Mouse (Mus musculus): ENCODE measurements around the gene Cdh20. TPM values are rescaled to one million over a fixed set of nuclear protein-coding genes. Genes with fewer than 3 reads are reported as not detected.

Cdh20 gene
- polyA plus RNA-seq (2012; ENCODE audit: insufficient read depth, insufficient read length, missing spikeins), result not detected in 2 replicates

DNA sequence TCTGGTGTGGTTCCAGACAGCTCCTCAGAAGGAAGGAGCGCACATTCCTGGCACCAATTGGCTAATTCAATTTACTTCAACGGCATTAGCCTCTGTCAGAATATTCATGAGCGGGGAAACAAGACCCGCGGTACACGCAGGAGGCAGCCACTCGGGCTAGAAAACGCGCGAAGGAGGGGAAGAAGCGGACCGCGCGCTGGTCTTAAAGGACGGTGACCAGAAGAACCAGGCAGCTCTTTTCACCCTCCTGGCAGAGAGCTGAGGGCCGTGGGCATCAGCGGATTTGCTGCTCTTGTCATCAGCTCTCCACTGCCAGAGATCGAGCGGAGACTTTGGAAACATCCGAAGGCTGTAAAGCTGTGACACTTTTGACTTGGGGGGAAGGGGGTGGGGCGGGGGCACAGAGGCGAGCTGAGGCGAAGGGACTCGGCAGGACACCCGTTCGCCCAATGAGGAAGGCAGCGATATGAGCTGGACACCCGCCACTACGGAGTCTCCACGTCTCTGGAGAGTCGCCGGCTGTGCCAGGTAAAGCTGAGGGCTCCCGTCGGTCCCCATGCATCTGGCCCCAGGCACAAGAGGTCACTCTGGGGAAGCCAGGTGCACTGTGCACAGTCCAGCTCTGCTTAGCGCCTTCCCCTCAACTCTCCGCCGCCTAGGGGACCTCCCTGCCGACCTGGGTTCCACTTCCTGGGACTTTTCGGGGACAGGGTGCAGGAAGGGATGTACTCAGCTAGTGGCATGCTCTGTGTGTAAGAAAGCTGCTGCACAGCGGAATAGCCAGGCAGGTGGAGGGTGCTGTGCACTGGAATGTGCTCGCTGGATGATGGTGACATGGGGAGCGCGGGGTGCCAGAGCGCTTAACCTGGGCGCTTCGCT is at the start of gene Cdh20:
Cdh20 (plus strand) TSS at position 159 of the 879 bp plus-strand sequence.
- TF ChIP-seq POLR2A (IDR thresholded peaks at IDR 0.05; ENCODE audit: borderline replicate concordance, low read depth, low read length) (no peak), CTCF (IDR thresholded peaks at IDR 0.05; ENCODE audit: low read depth, low read length) (no peak)
- no peak within 1 kb of the TSS for H3K27ac ChIP-seq (ENCODE audit: insufficient read depth, low read depth, low read length)
- H3K4me3 ChIP-seq (ENCODE audit: insufficient read depth, low read length), result no peak within 1 kb of the TSS
- H3K4me1 ChIP-seq (ENCODE audit: control insufficient read depth, insufficient read depth, low read length), result no peaks in the 10 kb centered on the region

GRCm38 (mm10) chr1:104746816-104747215 is 21.5 kb upstream of the Cdh20 start:
- Histone ChIP-seq H3K27ac (ENCODE audit: insufficient read depth, low read depth, low read length) (no peak overlapping the region), H3K4me1 (ENCODE audit: control insufficient read depth, insufficient read depth, low read length) (no peaks in the 10 kb centered on the region), H3K4me3 (ENCODE audit: insufficient read depth, low read length) (no peak overlapping the region)
- no peak for TF ChIP-seq POLR2A (IDR thresholded peaks at IDR 0.05; ENCODE audit: borderline replicate concordance, low read depth, low read length)
- TF ChIP-seq CTCF (IDR thresholded peaks at IDR 0.05; ENCODE audit: low read depth, low read length), result no peak

- no peak overlapping the region for H3K4me3 ChIP-seq (ENCODE audit: insufficient read depth, low read length)
- no peak overlapping the region for H3K27ac ChIP-seq (ENCODE audit: insufficient read depth, low read depth, low read length)
- TF ChIP-seq CTCF (IDR thresholded peaks at IDR 0.05; ENCODE audit: low read depth, low read length) (no peak), POLR2A (IDR thresholded peaks at IDR 0.05; ENCODE audit: borderline replicate concordance, low read depth, low read length) (no peak)
- H3K4me1 ChIP-seq (ENCODE audit: control insufficient read depth, insufficient read depth, low read length), result no peaks in the 10 kb centered on the region
Observed at GRCm38 (mm10) chr1:104747438-104747837, 20.9 kb upstream of the Cdh20 start.

DNA sequence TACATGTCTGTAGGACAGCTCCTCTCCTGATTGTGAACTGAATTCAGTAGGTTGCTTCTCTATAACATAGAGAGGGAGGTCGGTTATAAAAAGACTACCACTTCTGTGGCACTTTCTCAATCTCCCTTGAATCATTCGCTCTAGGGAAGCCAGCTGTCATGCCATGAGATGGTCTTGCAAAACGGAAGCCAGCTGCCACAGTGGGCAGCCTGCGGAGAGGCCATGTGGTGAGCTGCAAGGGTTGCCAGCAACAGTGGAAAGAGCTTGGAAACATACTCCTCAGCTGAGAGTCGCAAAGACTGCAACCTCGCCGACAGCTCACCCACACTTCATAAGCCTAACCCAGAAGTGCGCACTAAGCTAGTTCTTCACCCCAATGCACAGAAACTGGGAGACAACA is 13.8 kb upstream of the Cdh20 start:
- no peak overlapping the region for H3K4me3 ChIP-seq (ENCODE audit: insufficient read depth, low read length)
- H3K27ac ChIP-seq (ENCODE audit: insufficient read depth, low read depth, low read length), result no peak overlapping the region
- H3K4me1 ChIP-seq (ENCODE audit: control insufficient read depth, insufficient read depth, low read length), result no peaks in the 10 kb centered on the region
- TF ChIP-seq POLR2A (IDR thresholded peaks at IDR 0.05; ENCODE audit: borderline replicate concordance, low read depth, low read length) (no peak), CTCF (IDR thresholded peaks at IDR 0.05; ENCODE audit: low read depth, low read length) (no peak)

GRCm38 (mm10) chr1:104755896-104756295 is 12.4 kb upstream of the Cdh20 start:
- no peak overlapping the region for H3K27ac ChIP-seq (ENCODE audit: insufficient read depth, low read depth, low read length)
- H3K4me1 ChIP-seq (ENCODE audit: control insufficient read depth, insufficient read depth, low read length), result no peaks in the 10 kb centered on the region
- H3K4me3 ChIP-seq (ENCODE audit: insufficient read depth, low read length), result no peak overlapping the region
- TF ChIP-seq POLR2A (IDR thresholded peaks at IDR 0.05; ENCODE audit: borderline replicate concordance, low read depth, low read length) (no peak), CTCF (IDR thresholded peaks at IDR 0.05; ENCODE audit: low read depth, low read length) (no peak)

GRCm38 (mm10) chr1:104769250-104769607 is 900 bp downstream of the Cdh20 start:
- H3K4me3 ChIP-seq (ENCODE audit: insufficient read depth, low read length), result no peak overlapping the region
- no peak overlapping the region for H3K27ac ChIP-seq (ENCODE audit: insufficient read depth, low read depth, low read length)
- no peaks in the 10 kb centered on the region for H3K4me1 ChIP-seq (ENCODE audit: control insufficient read depth, insufficient read depth, low read length)
- TF ChIP-seq POLR2A (IDR thresholded peaks at IDR 0.05; ENCODE audit: borderline replicate concordance, low read depth, low read length) (no peak), CTCF (IDR thresholded peaks at IDR 0.05; ENCODE audit: low read depth, low read length) (no peak)

DNA sequence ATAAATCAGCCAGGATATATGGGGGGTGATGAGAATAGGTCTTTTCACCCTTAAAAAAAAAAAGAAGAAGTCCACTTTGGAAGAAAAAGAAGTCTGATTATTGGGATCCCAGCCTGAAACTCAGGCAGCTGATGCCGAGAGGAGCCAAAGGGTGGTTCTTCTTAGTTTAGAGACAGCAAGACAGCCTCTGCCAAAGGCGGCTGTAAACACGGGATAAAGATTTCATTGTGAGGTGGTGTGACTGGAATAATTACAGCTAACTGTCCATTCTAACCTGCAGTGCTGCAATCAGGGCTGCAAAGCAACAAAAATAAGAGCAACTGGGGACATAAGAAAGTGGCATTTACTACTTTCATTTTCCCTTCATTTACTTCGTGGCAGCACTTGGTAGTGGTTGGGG is 3.6 kb downstream of the Cdh20 start:
- TF ChIP-seq CTCF (IDR thresholded peaks at IDR 0.05; ENCODE audit: low read depth, low read length), result no peak
- TF ChIP-seq POLR2A (IDR thresholded peaks at IDR 0.05; ENCODE audit: borderline replicate concordance, low read depth, low read length), result no peak

DNA sequence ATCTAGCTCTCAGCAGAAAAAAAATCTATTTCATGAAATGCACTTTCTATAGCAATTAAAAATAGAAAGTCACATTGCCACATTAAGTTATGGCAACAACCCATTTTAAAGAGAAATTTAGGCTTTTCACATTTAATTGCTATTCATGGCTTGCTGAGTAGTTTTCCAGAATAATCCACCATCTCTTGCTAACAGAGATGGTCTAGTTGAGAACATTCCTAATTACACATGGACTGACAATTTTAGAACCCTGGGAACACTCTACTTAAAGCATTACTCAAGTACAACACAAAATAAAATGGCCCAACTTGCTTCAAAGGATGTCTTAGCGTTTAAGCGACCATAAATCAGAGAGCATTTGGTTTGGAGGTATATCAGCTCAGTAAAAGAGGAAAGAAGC is 4.9 kb downstream of the Cdh20 start:
- TF ChIP-seq CTCF (IDR thresholded peaks at IDR 0.05; ENCODE audit: low read depth, low read length), result no peak
- TF ChIP-seq POLR2A (IDR thresholded peaks at IDR 0.05; ENCODE audit: borderline replicate concordance, low read depth, low read length), result no peak
- Histone ChIP-seq H3K27ac (ENCODE audit: insufficient read depth, low read depth, low read length) (no peak overlapping the region), H3K4me3 (ENCODE audit: insufficient read depth, low read length) (no peak overlapping the region), H3K4me1 (ENCODE audit: control insufficient read depth, insufficient read depth, low read length) (no peaks in the 10 kb centered on the region)

More for the DNA sequence above, 3.6 kb downstream of the Cdh20 start:
- H3K27ac ChIP-seq (ENCODE audit: insufficient read depth, low read depth, low read length), result no peak overlapping the region
- H3K4me3 ChIP-seq (ENCODE audit: insufficient read depth, low read length), result no peak overlapping the region
- no peaks in the 10 kb centered on the region for H3K4me1 ChIP-seq (ENCODE audit: control insufficient read depth, insufficient read depth, low read length)

DNA sequence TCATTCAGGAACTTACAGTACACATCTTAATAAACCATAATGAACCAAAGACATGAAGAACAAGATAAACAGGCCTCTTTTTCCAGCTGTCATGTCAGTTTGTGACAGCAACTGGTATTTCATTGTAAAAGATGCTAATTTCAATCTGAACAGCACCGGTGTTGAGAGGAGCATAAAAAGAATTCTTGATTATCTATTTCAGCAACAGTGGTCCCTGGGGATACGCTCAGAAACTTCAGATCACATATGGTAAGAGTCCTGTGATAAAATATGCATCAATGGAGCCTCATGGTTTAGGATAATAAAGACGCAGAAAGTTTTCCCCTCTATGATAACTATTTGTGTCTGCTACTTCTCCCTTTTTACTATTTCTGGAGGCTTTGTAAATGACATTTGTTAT is 25.2 kb downstream of the Cdh20 start:
- no peak overlapping the region for H3K4me3 ChIP-seq (ENCODE audit: insufficient read depth, low read length)
- no peaks in the 10 kb centered on the region for H3K4me1 ChIP-seq (ENCODE audit: control insufficient read depth, insufficient read depth, low read length)
- no peak overlapping the region for H3K27ac ChIP-seq (ENCODE audit: insufficient read depth, low read depth, low read length)
- TF ChIP-seq POLR2A (IDR thresholded peaks at IDR 0.05; ENCODE audit: borderline replicate concordance, low read depth, low read length) (no peak), CTCF (IDR thresholded peaks at IDR 0.05; ENCODE audit: low read depth, low read length) (no peak)

DNA sequence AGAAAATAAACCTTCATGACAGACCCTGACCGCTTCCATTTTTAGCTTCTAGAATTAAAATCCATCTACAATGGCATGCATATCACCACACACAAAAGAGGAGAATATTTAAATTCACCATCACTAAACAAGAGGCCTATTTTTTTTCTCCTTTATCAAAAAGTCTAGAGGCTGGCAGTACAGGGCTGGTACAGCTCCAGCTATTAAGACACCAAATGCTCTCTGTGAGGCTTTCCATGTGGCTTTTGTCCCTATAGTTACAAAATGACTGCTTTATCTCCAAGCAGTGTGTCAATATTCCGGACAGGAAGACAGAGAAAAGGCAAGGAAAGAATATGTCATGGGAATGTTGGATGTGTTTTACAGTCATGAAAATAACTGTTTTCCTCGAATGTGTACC is 27.8 kb downstream of the Cdh20 start:
- TF ChIP-seq CTCF (IDR thresholded peaks at IDR 0.05; ENCODE audit: low read depth, low read length) (no peak), POLR2A (IDR thresholded peaks at IDR 0.05; ENCODE audit: borderline replicate concordance, low read depth, low read length) (no peak)
- H3K4me1 ChIP-seq (ENCODE audit: control insufficient read depth, insufficient read depth, low read length), result no peaks in the 10 kb centered on the region
- no peak overlapping the region for H3K27ac ChIP-seq (ENCODE audit: insufficient read depth, low read depth, low read length)
- no peak overlapping the region for H3K4me3 ChIP-seq (ENCODE audit: insufficient read depth, low read length)
